Mouse (Mus musculus) thymus, adult 2 months (tissue): Measurements from ENCODE around the gene A230050P20Rik. TPM values are rescaled to one million over a fixed set of nuclear protein-coding genes. Genes with fewer than 3 reads are reported as not detected.

Source experiments
- DNase-seq: peaks from one replicate; pipeline ENCODE4 v3.0.0; 2021
- H3K27ac ChIP-seq: fragments of 200-500 bp; 2 replicates; pipeline ENCODE4 v1.5.1; 2012; ENCODE audit warnings: low read length, control low read depth; ENCODE audit not compliant: control insufficient read depth, insufficient read depth
- H3K27me3 ChIP-seq: fragments of 200-500 bp; 2 replicates; pipeline ENCODE4 v1.6.1; 2012; ENCODE audit warnings: mild to moderate bottlenecking, low read length, moderate library complexity, mixed read lengths; ENCODE audit not compliant: control insufficient read depth, insufficient read depth
- H3K36me3 ChIP-seq: fragments of 200-500 bp; 2 replicates; pipeline ENCODE4 v1.6.1; 2012; ENCODE audit warnings: mild to moderate bottlenecking, low read length, moderate library complexity; ENCODE audit not compliant: control insufficient read depth, insufficient read depth
- H3K4me1 ChIP-seq: fragments of 200-500 bp; replicated peaks from 2 replicates; pipeline ENCODE4 v1.6.1; 2012; ENCODE audit warnings: low read length; ENCODE audit not compliant: control insufficient read depth, insufficient read depth
- H3K4me3 ChIP-seq: fragments of 200-500 bp; 2 replicates; pipeline ENCODE4 v1.5.1; 2012; ENCODE audit warnings: mild to moderate bottlenecking, low read length, control low read depth, moderate library complexity; ENCODE audit not compliant: control insufficient read depth, insufficient read depth
- CTCF ChIP-seq: fragments of 200-500 bp; IDR thresholded peaks from 2 replicates; pipeline ENCODE4 v1.5.1; 2012; ENCODE audit warnings: mild to moderate bottlenecking, control low read depth, low read length, moderate library complexity, borderline replicate concordance; ENCODE audit not compliant: control insufficient read depth, poor library complexity, insufficient read depth; ENCODE audit errors: extremely low read depth
- POLR2A ChIP-seq: fragments of 200-500 bp; IDR thresholded peaks from 2 replicates; pipeline ENCODE4 v1.6.1; 2012; ENCODE audit warnings: mild to moderate bottlenecking, low read length, control low read depth, moderate library complexity; ENCODE audit not compliant: control insufficient read depth, poor library complexity, insufficient read depth; ENCODE audit errors: extremely low read depth
- WGBS: fragments of 180-500 bp; shearing (Covaris S2); methylation state at CpG from one replicate; pipeline ENCODE4 v1.1.7; 2018; 5-methylcytosine and 5-hydroxymethylcytosine counted together
- polyA plus RNA-seq: library from polyadenylated mRNA; depleted of rRNA; stranded (reverse); fragments of >200 nt; gene quantifications from 2 replicates; pipeline ENCODE4 v1.2.3, GENCODE M21; 2012

The A230050P20Rik gene
- polyA plus RNA-seq, 1 experiment, result 103 TPM

GRCm38 (mm10) chr9:20889185-20890141 is 21.0 kb downstream of the A230050P20Rik start:
- no peak for DNase-seq
- Histone ChIP-seq H3K36me3 (peaks cover 39% of the 10 kb centered on the region), H3K27me3 (no peaks in the 10 kb centered on the region), H3K4me3 (no peak overlapping the region), H3K27ac (no peak overlapping the region), H3K4me1 (peaks cover 6% of the 10 kb centered on the region)
- no peak for TF ChIP-seq CTCF
- no peak for TF ChIP-seq POLR2A
- 79% methylated on average over 29 of the region's 29 CpGs for WGBS

- H3K36me3 ChIP-seq, result peaks cover 48% of the 10 kb centered on the region
- no peaks in the 10 kb centered on the region for H3K27me3 ChIP-seq
- H3K4me3 ChIP-seq, result no peak overlapping the region
- no peak for DNase-seq
- TF ChIP-seq POLR2A (no peak), CTCF (no peak)
- no peak overlapping the region for H3K27ac ChIP-seq
- 95% methylated on average over 5 of the region's 5 CpGs for WGBS
- H3K4me1 ChIP-seq, result peaks cover 6% of the 10 kb centered on the region
Measured at GRCm38 (mm10) chr9:20890411-20890810, 22.0 kb downstream of the A230050P20Rik start.

GRCm38 (mm10) chr9:20891339-20892103 is 23.1 kb downstream of the A230050P20Rik start:
- Histone ChIP-seq H3K4me3 (no peak overlapping the region), H3K27me3 (no peaks in the 10 kb centered on the region), H3K4me1 (peaks cover 6% of the 10 kb centered on the region), H3K36me3 (peaks cover 55% of the 10 kb centered on the region), H3K27ac (no peak overlapping the region)
- no peak for TF ChIP-seq CTCF
- TF ChIP-seq POLR2A, result no peak
- no peak for DNase-seq
- 91% methylated on average over 26 of the region's 26 CpGs for WGBS

GRCm38 (mm10) chr9:20892104-20892653 is 23.7 kb downstream of the A230050P20Rik start:
- Histone ChIP-seq H3K36me3 (peaks cover 55% of the 10 kb centered on the region), H3K27ac (no peak overlapping the region), H3K4me1 (peaks cover 8% of the 10 kb centered on the region), H3K4me3 (no peak overlapping the region), H3K27me3 (no peaks in the 10 kb centered on the region)
- 90% methylated on average over 5 of the region's 5 CpGs for WGBS
- TF ChIP-seq POLR2A (no peak), CTCF (no peak)
- DNase-seq, result no peak

GRCm38 (mm10) chr9:20893069-20893468 is 24.6 kb downstream of the A230050P20Rik start:
- 87% methylated on average over 5 of the region's 5 CpGs for WGBS
- Histone ChIP-seq H3K36me3 (peaks cover 55% of the 10 kb centered on the region), H3K27me3 (no peaks in the 10 kb centered on the region), H3K4me3 (no peak overlapping the region), H3K27ac (no peak overlapping the region), H3K4me1 (peaks cover 13% of the 10 kb centered on the region)
- no peak for DNase-seq
- no peak for TF ChIP-seq CTCF
- TF ChIP-seq POLR2A, result no peak

GRCm38 (mm10) chr9:20893590-20894343 is 25.3 kb downstream of the A230050P20Rik start:
- TF ChIP-seq POLR2A (no peak), CTCF (no peak)
- H3K27ac ChIP-seq, result no peak overlapping the region
- no peaks in the 10 kb centered on the region for H3K27me3 ChIP-seq
- no peak overlapping the region for H3K4me3 ChIP-seq
- DNase-seq, result no peak
- peaks cover 9% of the 10 kb centered on the region for H3K4me1 ChIP-seq
- H3K36me3 ChIP-seq, result peaks cover 55% of the 10 kb centered on the region
- WGBS, result 90% methylated on average over 13 of the region's 13 CpGs
